Mouse (Mus musculus): ENCODE measurements around the gene Pou3f1.

DNA sequence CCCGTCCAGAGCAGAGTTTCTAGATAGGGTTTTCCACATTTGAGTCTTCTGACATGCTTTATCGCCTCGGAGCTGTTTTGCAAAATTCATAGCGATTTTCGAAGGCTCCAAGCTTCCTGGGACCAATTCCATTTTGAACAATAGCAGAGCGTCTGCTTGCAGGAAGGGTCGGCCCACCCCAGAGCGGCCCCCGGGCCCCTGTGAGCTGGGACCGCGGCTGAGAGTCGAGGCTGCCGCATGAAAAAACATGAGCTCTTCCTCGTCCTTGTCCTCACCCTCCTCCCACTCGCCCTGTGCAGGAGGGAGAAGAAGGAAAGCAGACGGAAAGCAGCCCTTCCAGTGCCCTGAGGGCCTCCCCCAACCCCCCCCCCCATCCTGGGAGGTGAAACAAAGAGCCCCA lies 38.0 kb upstream of the Pou3f1 start:
- TF ChIP-seq GATA1 (IDR thresholded peaks at IDR 0.05; ENCODE audit: low read length) = no peak
- no peak for TF ChIP-seq TAL1 (IDR thresholded peaks at IDR 0.05; ENCODE audit: low read length)

Data from erythroblast, embryonic 14.5 days (primary cell).